Mouse (Mus musculus): ENCODE results near the gene Ush1g. TPM values are rescaled to one million over a fixed set of nuclear protein-coding genes. Genes with fewer than 3 reads are reported as not detected.

Gene Ush1g
- polyA plus RNA-seq, 1 experiment: 0.05 TPM

DNA sequence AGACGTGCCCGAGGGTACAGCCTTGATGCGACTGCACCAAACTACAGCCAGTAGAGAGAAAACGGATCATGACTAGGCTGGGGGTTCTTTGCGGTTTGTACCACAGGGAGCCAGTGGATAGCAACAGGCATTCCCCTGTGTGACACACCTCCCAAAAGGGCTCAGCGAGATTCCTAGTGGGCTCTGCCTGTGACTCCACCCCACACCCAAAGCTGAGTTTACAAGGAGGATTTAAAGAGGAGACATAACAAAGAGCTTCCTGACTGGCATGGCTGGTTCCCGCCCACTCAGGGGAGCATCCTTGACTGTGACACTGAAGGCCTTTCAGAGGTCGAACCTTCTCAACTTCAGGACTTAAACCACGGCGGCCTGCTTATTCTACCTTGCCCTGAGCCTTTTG is 30.3 kb downstream of the Ush1g start:
- TF ChIP-seq POLR2A (IDR thresholded peaks at IDR 0.05; ENCODE audit: low read depth, low read length) (no peak), CTCF (conservative IDR thresholded peaks at IDR 0.05; ENCODE audit: insufficient read depth, insufficient read length, low read depth, low read length) (no peak)
- Histone ChIP-seq H3K36me3 (ENCODE audit: control insufficient read depth, insufficient read depth, low read length) (no peaks in the 10 kb centered on the region), H3K27ac (ENCODE audit: insufficient read depth, low read depth, low read length) (no peak overlapping the region), H3K4me3 (ENCODE audit: insufficient read depth, low read depth, low read length) (no peak overlapping the region), H3K27me3 (replicated peaks; ENCODE audit: control insufficient read depth, insufficient read depth, low read length) (no peaks in the 10 kb centered on the region), H3K4me1 (ENCODE audit: control insufficient read depth, insufficient read depth, low read length) (0 out of 2 replicates have a peak, but pooled peaks cover 2% of the 10 kb centered on the region)
- no peak for DNase-seq
- WGBS: 81% methylated on average over 10 of the region's 10 CpGs

- H3K4me3 ChIP-seq (ENCODE audit: insufficient read depth, low read depth, low read length): no peak overlapping the region
- 47% methylated on average over 6 of the region's 6 CpGs for WGBS
- 0 out of 2 replicates have a peak overlapping the region, but pooled peaks have one; percentile 14 for H3K27ac ChIP-seq (ENCODE audit: insufficient read depth, low read depth, low read length)
- TF ChIP-seq POLR2A (IDR thresholded peaks at IDR 0.05; ENCODE audit: low read depth, low read length): no peak
- TF ChIP-seq CTCF (conservative IDR thresholded peaks at IDR 0.05; ENCODE audit: insufficient read depth, insufficient read length, low read depth, low read length): no peak
- no peaks in the 10 kb centered on the region for H3K27me3 ChIP-seq (replicated peaks; ENCODE audit: control insufficient read depth, insufficient read depth, low read length)
- H3K36me3 ChIP-seq (ENCODE audit: control insufficient read depth, insufficient read depth, low read length): no peaks in the 10 kb centered on the region
- 0 out of 2 replicates have a peak, but pooled peaks cover 2% of the 10 kb centered on the region for H3K4me1 ChIP-seq (ENCODE audit: control insufficient read depth, insufficient read depth, low read length)
- peak; percentile 86 for DNase-seq
Observed at GRCm38 (mm10) chr11:115290919-115291318, 30.9 kb downstream of the Ush1g start.

DNA sequence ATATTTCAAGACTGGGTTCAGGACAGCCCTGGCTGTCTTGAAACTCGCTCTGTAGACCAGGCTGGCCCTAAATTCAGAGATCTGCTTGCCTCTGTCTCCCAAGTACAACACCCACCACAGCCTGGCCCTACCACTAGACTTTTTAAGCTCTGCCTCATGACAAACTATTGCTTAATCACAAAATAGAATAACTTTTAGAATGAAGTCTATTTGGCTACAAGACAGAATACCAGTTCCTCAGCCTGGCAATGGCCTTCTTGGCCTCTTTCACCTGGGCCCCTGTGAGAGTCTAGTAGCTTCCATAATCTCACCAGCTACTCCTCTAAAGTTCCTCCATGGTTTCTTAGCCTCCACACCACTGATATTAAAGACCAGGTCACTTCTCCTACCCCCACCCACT is 31.5 kb downstream of the Ush1g start:
- no peak for DNase-seq
- 83% methylated on average over 1 of the region's 1 CpGs for WGBS
- Histone ChIP-seq H3K36me3 (ENCODE audit: control insufficient read depth, insufficient read depth, low read length) (no peaks in the 10 kb centered on the region), H3K27ac (ENCODE audit: insufficient read depth, low read depth, low read length) (0 out of 2 replicates have a peak overlapping the region, but pooled peaks have one; percentile 14), H3K27me3 (replicated peaks; ENCODE audit: control insufficient read depth, insufficient read depth, low read length) (no peaks in the 10 kb centered on the region), H3K4me1 (ENCODE audit: control insufficient read depth, insufficient read depth, low read length) (0 out of 2 replicates have a peak, but pooled peaks cover 2% of the 10 kb centered on the region), H3K4me3 (ENCODE audit: insufficient read depth, low read depth, low read length) (no peak overlapping the region)
- TF ChIP-seq CTCF (conservative IDR thresholded peaks at IDR 0.05; ENCODE audit: insufficient read depth, insufficient read length, low read depth, low read length) (no peak), POLR2A (IDR thresholded peaks at IDR 0.05; ENCODE audit: low read depth, low read length) (no peak)

- H3K36me3 ChIP-seq (ENCODE audit: control insufficient read depth, insufficient read depth, low read length): no peaks in the 10 kb centered on the region
- H3K27ac ChIP-seq (ENCODE audit: insufficient read depth, low read depth, low read length): no peak overlapping the region
- peak; percentile 42 for DNase-seq
- no peak overlapping the region for H3K4me3 ChIP-seq (ENCODE audit: insufficient read depth, low read depth, low read length)
- TF ChIP-seq POLR2A (IDR thresholded peaks at IDR 0.05; ENCODE audit: low read depth, low read length) (no peak), CTCF (conservative IDR thresholded peaks at IDR 0.05; ENCODE audit: insufficient read depth, insufficient read length, low read depth, low read length) (no peak)
- 66% methylated on average over 8 of the region's 8 CpGs for WGBS
- 0 out of 2 replicates have a peak, but pooled peaks cover 2% of the 10 kb centered on the region for H3K4me1 ChIP-seq (ENCODE audit: control insufficient read depth, insufficient read depth, low read length)
- no peaks in the 10 kb centered on the region for H3K27me3 ChIP-seq (replicated peaks; ENCODE audit: control insufficient read depth, insufficient read depth, low read length)
Observed at GRCm38 (mm10) chr11:115289885-115290284, 32.0 kb downstream of the Ush1g start.

- H3K4me1 ChIP-seq (ENCODE audit: control insufficient read depth, insufficient read depth, low read length): no peaks in the 10 kb centered on the region
- no peaks in the 10 kb centered on the region for H3K36me3 ChIP-seq (ENCODE audit: control insufficient read depth, insufficient read depth, low read length)
- DNase-seq: no peak
- no peak overlapping the region for H3K27ac ChIP-seq (ENCODE audit: insufficient read depth, low read depth, low read length)
- TF ChIP-seq CTCF (conservative IDR thresholded peaks at IDR 0.05; ENCODE audit: insufficient read depth, insufficient read length, low read depth, low read length) (no peak), POLR2A (IDR thresholded peaks at IDR 0.05; ENCODE audit: low read depth, low read length) (no peak)
- H3K4me3 ChIP-seq (ENCODE audit: insufficient read depth, low read depth, low read length): no peak overlapping the region
- WGBS: 93% methylated on average over 2 of the region's 2 CpGs
- H3K27me3 ChIP-seq (replicated peaks; ENCODE audit: control insufficient read depth, insufficient read depth, low read length): no peaks in the 10 kb centered on the region
Observed at GRCm38 (mm10) chr11:115288305-115288704, 33.5 kb downstream of the Ush1g start.

DNA sequence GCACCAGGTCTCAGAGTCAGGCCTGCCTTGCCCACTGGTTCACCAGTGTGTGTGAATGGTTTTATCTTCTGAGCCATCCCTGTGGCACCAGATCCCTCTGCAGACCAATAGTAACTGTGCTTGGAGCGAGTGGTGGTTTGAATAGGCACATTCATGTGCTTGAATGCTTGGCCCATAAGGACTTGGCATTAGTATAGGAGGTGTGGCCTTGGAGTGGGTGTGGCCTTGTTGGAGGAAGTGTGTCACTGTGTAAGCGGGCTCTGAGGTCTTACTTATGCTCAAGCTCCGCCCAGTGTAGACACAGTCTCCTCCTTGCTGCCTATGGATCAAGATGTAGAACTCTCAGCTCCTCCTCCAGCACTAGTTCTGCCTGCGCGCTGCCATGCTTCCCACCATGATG is 34.5 kb downstream of the Ush1g start:
- DNase-seq: no peak
- no peaks in the 10 kb centered on the region for H3K36me3 ChIP-seq (ENCODE audit: control insufficient read depth, insufficient read depth, low read length)
- 96% methylated on average over 5 of the region's 5 CpGs for WGBS
- H3K4me3 ChIP-seq (ENCODE audit: insufficient read depth, low read depth, low read length): no peak overlapping the region
- TF ChIP-seq POLR2A (IDR thresholded peaks at IDR 0.05; ENCODE audit: low read depth, low read length) (no peak), CTCF (conservative IDR thresholded peaks at IDR 0.05; ENCODE audit: insufficient read depth, insufficient read length, low read depth, low read length) (no peak)
- no peaks in the 10 kb centered on the region for H3K4me1 ChIP-seq (ENCODE audit: control insufficient read depth, insufficient read depth, low read length)
- H3K27ac ChIP-seq (ENCODE audit: insufficient read depth, low read depth, low read length): no peak overlapping the region
- no peaks in the 10 kb centered on the region for H3K27me3 ChIP-seq (replicated peaks; ENCODE audit: control insufficient read depth, insufficient read depth, low read length)

GRCm38 (mm10) chr11:115286201-115286993 is 35.4 kb downstream of the Ush1g start:
- TF ChIP-seq POLR2A (IDR thresholded peaks at IDR 0.05; ENCODE audit: low read depth, low read length) (no peak), CTCF (conservative IDR thresholded peaks at IDR 0.05; ENCODE audit: insufficient read depth, insufficient read length, low read depth, low read length) (no peak)
- 69% methylated on average over 19 of the region's 19 CpGs for WGBS
- no peaks in the 10 kb centered on the region for H3K4me1 ChIP-seq (ENCODE audit: control insufficient read depth, insufficient read depth, low read length)
- no peak overlapping the region for H3K4me3 ChIP-seq (ENCODE audit: insufficient read depth, low read depth, low read length)
- no peaks in the 10 kb centered on the region for H3K27me3 ChIP-seq (replicated peaks; ENCODE audit: control insufficient read depth, insufficient read depth, low read length)
- DNase-seq: no peak
- H3K27ac ChIP-seq (ENCODE audit: insufficient read depth, low read depth, low read length): no peak overlapping the region
- no peaks in the 10 kb centered on the region for H3K36me3 ChIP-seq (ENCODE audit: control insufficient read depth, insufficient read depth, low read length)
